Mouse (Mus musculus) leukemia stem cell, adult 10-12 weeks (primary cell): ENCODE results near the gene Olfr1112. TPM values are rescaled to one million over a fixed set of nuclear protein-coding genes. Genes with fewer than 3 reads are reported as not detected.

Experiments
- polyA plus RNA-seq: library from polyadenylated mRNA; stranded (reverse); fragments of >175 nt; gene quantifications from 2 replicates; pipeline ENCODE4 v1.2.3, GENCODE M21; 2012; ENCODE audit warnings: low replicate concordance

Gene Olfr1112
- polyA plus RNA-seq: not detected in 2 replicates

GRCm38 (mm10) chr2:87187498-87187897 lies at the start of gene Olfr1112:
TSS of gene Olfr1112 (plus strand) at chr2:87187798.

GRCm38 (mm10) chr2:87140200-87140599 lies 47.4 kb upstream of the Olfr1112 start, which contains the start of gene Olfr1110:
TSS of gene Olfr1110 (minus strand) at chr2:87140300.

GRCm38 (mm10) chr2:87152524-87152923 lies 35.1 kb upstream of the Olfr1112 start, which contains the start of gene Olfr1111:
TSS of gene Olfr1111 (minus strand) at chr2:87152624.

GRCm38 (mm10) chr2:87208670-87209069 lies 21.1 kb downstream of the Olfr1112 start, which contains the start of gene Olfr1113:
TSS of gene Olfr1113 (plus strand) at chr2:87208970.

Other genes starting within 250 kb of the Olfr1112 start
- gene Olfr1099, start 227.1 kb upstream of the Olfr1112 start, polyA plus RNA-seq: not detected in 2 replicates
- not detected in 2 replicates for gene Olfr1100, start 207.8 kb upstream of the Olfr1112 start, polyA plus RNA-seq
- gene Olfr1101, start 196.6 kb upstream of the Olfr1112 start, polyA plus RNA-seq: not detected in 2 replicates
- not detected in 2 replicates for gene Olfr1102, start 189.4 kb upstream of the Olfr1112 start, polyA plus RNA-seq
- gene Olfr1104, start 160.7 kb upstream of the Olfr1112 start, polyA plus RNA-seq: not detected in 2 replicates
- not detected in 2 replicates for gene Olfr1105, start 151.3 kb upstream of the Olfr1112 start, polyA plus RNA-seq
- not detected in 2 replicates for gene Olfr1106, start 135.5 kb upstream of the Olfr1112 start, polyA plus RNA-seq
- gene Olfr1107, start 112.0 kb upstream of the Olfr1112 start, polyA plus RNA-seq: not detected in 2 replicates
- gene Olfr1109, start 91.8 kb upstream of the Olfr1112 start, polyA plus RNA-seq: not detected in 2 replicates
- gene Olfr259, start 73.2 kb upstream of the Olfr1112 start, polyA plus RNA-seq: not detected in 2 replicates
- gene Olfr1110, start 47.5 kb upstream of the Olfr1112 start, polyA plus RNA-seq: 0.09 TPM in 1 of 2 replicates, not detected in the other
- not detected in 2 replicates for gene Olfr1111, start 35.2 kb upstream of the Olfr1112 start, polyA plus RNA-seq
- gene Olfr1113, start 21.2 kb downstream of the Olfr1112 start, polyA plus RNA-seq: not detected in 2 replicates
- gene Olfr1115, start 60.2 kb downstream of the Olfr1112 start, polyA plus RNA-seq: not detected in 2 replicates
- gene Olfr1116, start 79.7 kb downstream of the Olfr1112 start, polyA plus RNA-seq: 0.02 TPM in 1 of 2 replicates, not detected in the other
- gene Olfr1118, start 119.8 kb downstream of the Olfr1112 start, polyA plus RNA-seq: 0.03 TPM in 1 of 2 replicates, not detected in the other
- not detected in 2 replicates for gene Olfr1120, start 167.0 kb downstream of the Olfr1112 start, polyA plus RNA-seq
- not detected in 2 replicates for gene Olfr1121, start 182.1 kb downstream of the Olfr1112 start, polyA plus RNA-seq
- not detected in 2 replicates for gene Olfr1122, start 198.1 kb downstream of the Olfr1112 start, polyA plus RNA-seq
- not detected in 2 replicates for gene Olfr1123, start 228.8 kb downstream of the Olfr1112 start, polyA plus RNA-seq
- gene Olfr1124, start 242.5 kb downstream of the Olfr1112 start, polyA plus RNA-seq: not detected in 2 replicates